Mouse (Mus musculus): ENCODE results near the gene Stard13.

Stard13 gene

GRCm38 (mm10) chr5:151020031-151020820, 213.4 kb downstream of the Stard13 start:
- no peak for DNase-seq (ENCODE audit: low spot score in 2 of 2)

DNA sequence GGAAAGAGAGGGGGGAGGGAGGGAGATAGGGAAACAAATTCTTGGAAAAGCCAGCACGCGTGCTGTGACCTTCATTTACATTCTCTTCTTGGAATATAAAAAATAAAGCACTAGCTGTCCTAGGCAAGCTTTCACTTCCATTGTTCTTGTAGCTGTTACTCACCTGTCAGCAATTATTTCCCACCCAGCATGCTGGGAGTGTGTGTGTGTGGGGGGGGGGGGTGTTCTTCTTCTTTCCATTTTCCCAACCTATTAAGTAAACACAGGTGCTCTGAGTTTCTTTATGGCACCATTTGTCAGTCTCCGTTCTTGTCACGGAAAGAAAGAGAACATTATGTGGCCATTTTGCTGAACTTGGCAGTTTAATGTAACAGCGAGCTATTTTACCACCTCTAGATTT, 214.7 kb downstream of the Stard13 start:
- no peak for DNase-seq (ENCODE audit: low spot score in 2 of 2)

DNA sequence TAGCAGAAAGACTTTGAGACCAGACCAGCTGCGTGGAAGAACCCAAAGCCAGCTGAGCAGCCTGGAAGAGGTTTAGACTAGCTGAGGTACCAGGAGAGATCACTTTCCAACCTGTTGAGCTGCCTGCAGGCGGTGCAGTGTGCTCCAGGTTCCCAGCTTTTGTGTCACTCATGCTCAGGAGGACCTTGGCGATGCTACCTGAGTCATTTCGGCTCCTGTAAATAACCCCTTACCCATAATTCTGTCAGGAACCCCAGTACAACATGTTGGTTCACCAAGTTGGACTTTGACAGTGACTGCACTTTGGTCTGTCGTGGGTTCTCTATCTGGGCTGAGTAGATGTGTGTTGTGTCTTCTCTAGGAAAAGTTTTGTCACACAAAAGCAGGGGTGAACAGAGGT, 215.2 kb downstream of the Stard13 start:
- no peak for DNase-seq (ENCODE audit: low spot score in 2 of 2)

- DNase-seq (ENCODE audit: low spot score in 2 of 2): no peak
Measured at GRCm38 (mm10) chr5:151004216-151004755, 229.3 kb downstream of the Stard13 start.

- no peak for DNase-seq (ENCODE audit: low spot score in 2 of 2)
Measured at GRCm38 (mm10) chr5:151002051-151002450, 231.6 kb downstream of the Stard13 start.

GRCm38 (mm10) chr5:151001111-151001510, 232.5 kb downstream of the Stard13 start:
- no peak for DNase-seq (ENCODE audit: low spot score in 2 of 2)

- no peak for DNase-seq (ENCODE audit: low spot score in 2 of 2)
Measured at GRCm38 (mm10) chr5:150996586-150996985, 237.1 kb downstream of the Stard13 start.

GRCm38 (mm10) chr5:150994096-150994495, 239.5 kb downstream of the Stard13 start:
- DNase-seq (ENCODE audit: low spot score in 2 of 2): no peak

Data from urinary bladder, adult 18-20 months (tissue).